Mouse (Mus musculus) thymus, postnatal 36 days (tissue): Measurements from ENCODE around the gene Fem1a.

Source experiments
- DNase-seq, 2 experiments: peaks; one replicate each; pipeline ENCODE4 v3.0.0; 2022; ENCODE audit warnings: mixed read lengths in 2 of 2

Gene Fem1a

DNA sequence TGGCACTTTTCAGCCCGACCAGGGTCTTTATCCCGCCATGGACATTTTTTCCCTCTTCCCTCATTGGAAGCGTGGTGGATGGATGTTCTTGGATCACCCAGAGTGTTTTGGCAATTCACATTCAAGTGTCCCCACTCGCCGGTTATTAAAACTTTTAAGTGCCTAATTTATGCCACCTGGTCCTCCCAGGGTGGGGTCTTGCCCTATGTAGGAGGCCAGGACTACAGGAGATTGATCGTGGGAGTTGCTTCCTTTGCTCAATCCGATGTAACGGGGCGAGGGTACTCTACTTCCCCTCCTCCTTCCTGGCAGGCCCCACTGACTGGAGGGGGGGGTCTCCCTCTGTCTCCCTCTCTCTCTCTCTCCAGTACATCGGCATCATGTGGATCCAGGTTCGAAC lies 48.1 kb downstream of the Fem1a start:
- DNase-seq: peak in 1 of 2 experiments; percentile 35

DNA sequence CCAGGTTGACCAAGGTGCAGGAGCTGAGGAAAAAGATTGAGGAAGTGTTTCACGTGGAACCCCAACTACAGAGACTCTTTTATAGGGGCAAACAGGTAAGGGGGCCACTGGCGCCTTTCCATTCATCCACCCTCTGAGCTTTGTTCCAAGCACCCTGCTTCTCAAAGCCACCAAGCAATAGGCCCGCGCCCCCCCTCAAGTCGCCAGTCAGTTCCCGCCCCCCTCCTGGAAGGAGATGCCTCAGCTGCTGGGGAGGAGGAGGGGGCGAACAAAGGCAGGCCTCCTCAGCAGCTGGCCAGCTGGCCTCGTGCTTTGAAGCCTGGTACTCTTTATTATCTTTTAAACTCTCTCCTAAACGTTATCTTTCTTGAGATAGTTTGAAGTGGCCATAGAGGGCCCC lies 48.5 kb downstream of the Fem1a start:
- DNase-seq: peak in 1 of 2 experiments; percentile 44

DNA sequence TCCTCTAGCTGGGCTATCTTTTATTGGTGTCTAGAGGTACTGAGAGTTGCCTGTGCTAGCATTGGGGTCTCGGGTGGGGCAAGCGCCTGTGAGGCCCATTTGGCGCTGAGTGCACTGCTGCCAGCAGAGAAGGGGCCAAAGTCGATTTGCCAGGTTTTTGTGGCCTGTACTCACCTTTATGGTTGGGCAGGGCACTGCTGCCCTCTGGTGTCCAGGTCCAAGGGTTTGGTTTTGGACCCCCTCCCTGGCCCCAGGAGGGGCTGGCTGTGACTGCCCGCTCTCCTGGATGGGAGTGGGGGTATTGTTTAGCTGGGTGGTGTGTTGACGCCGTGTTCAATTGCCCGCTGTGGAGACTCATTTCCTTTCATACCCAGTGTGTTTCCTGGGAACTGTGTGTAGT lies 49.2 kb downstream of the Fem1a start:
- peak; percentile 46 to 59 for DNase-seq

DNA sequence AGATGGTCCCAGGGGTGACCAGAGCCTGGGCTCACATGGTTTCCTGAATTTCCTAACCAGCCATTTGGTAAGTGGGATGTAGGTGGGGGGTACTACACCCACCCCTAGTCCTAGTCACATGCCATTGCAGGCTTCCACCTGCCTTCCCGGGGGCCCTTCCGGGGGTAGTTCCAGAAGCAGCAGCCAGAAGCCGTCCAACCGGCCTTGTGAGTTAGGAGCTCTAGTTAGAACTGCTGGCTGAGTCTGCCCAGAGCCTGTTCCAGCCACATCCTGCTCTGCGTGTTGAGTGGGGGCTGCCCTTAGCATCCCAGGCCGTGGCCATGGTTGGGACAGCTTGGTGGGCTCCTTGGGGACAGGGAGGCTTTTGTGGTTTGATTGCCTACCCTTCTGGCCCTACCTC lies 51.5 kb downstream of the Fem1a start:
- no peak for DNase-seq

DNA sequence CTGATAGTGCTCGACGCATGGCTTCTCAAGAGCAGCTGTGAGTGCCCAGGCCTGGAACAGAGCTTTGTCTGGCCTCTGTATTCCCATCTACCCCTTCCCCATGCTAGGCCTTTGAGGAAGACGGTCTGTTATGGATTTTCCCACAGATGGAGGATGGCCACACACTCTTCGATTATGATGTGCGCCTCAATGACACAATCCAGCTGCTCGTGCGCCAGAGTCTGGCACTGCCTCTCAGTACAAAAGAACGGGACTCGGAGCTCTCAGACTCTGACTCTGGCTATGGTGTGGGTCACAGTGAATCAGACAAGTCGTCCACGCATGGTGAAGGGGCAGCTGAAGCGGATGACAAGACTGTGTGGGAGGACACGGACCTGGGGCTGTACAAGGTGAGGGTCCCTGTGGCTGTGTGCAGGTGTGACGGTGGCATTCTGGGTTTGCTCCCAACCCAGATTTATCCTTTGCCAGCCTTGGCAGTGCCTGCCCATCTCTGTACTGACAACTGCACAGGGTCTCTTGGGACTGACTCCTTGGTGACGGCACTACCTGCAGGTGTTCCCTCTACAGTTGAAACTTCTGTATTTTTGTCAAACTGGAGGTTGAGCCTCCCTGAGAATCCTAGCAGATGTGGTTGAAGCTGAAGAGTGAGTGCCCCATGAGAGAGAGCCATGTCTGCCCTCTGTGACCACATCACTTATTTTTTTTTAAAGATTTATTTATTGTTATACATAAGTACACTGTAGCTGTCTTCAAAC lies 52.8 kb downstream of the Fem1a start:
- no peak for DNase-seq
